Mouse (Mus musculus): Measurements from ENCODE around the gene Gorab.

The Gorab gene

GRCm38 (mm10) chr1:163356167-163356566 lies 47.3 kb downstream of the Gorab start:
- DNase-seq (ENCODE audit: low read depth): no peak

DNA sequence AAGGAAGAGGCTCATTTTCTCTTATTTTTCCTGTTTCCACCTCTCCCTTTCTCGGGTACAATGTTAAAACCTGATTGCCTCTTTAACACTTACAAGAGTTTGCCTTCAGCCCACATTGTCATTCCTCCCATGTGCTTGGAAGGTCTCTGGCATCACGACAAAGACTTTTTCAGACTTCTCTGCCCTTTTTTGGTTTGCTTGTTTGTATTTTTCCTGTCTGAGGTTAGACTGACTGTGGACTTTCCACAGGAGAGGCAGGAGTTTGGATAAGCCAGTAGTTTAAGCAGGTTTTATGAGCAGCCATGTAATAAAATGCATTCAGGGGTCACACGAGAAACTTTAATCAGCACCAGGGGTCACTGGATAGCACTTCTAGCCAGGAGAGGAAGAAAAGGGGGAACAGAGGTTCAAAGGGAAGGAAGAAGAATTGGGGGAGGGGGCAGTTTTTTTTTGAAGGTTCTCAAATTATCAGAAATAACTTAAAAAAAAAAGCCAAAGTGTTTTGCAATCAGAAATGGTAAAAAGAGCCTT lies 47.8 kb downstream of the Gorab start:
- DNase-seq (ENCODE audit: low read depth): no peak

DNA sequence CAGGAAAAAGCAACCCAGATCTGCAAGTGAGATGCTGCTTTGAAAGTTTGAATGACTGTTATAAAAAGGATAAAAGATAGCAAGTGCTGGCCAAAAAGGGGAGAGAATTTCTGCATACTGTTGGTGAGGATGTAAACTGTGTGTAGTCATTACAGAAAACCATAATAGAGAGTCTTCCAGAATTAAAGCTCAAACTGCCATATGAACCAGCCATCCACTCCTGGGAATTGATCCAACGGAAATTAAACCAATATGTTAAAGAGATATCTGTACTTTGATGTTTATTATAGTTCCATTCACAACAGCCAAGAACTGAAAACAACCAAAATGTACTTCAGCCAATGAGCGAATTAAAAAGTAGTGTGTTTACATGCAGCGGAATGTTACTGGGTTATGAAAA lies 52.5 kb downstream of the Gorab start:
- DNase-seq (ENCODE audit: low read depth): no peak

GRCm38 (mm10) chr1:163345541-163345940 lies 57.9 kb downstream of the Gorab start:
- DNase-seq (ENCODE audit: low read depth): no peak

GRCm38 (mm10) chr1:163344931-163345330 lies 58.5 kb downstream of the Gorab start:
- no peak for DNase-seq (ENCODE audit: low read depth)

DNA sequence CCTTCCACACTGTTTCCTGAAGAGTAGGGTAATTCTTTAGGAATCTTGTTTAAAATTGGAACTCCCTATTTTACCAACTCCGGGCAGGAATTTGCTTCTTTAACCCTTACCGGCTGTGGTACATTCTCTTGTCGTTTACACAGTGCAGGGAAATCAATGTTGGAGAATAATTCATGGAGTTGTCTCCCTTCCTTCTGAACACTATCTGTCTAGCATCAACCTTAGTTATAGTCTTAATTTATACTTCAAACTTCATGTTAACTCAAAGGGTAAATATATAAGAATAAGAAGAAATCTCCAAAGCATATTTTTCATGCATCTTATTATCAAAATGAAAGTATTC lies 64.3 kb downstream of the Gorab start:
- no peak for DNase-seq (ENCODE audit: low read depth)

GRCm38 (mm10) chr1:163338525-163339218 lies 64.8 kb downstream of the Gorab start:
- no peak for DNase-seq (ENCODE audit: low read depth)

- DNase-seq (ENCODE audit: low read depth): no peak
Observed at GRCm38 (mm10) chr1:163337821-163338220, 65.6 kb downstream of the Gorab start.
